Mouse (Mus musculus) ES-E14 (cell line): ENCODE measurements around the gene Col17a1. TPM values are rescaled to one million over a fixed set of nuclear protein-coding genes. Genes with fewer than 3 reads are reported as not detected.

ENCODE experiments used
- DNase-seq: peaks from one replicate; pipeline ENCODE4 v3.0.0-alpha.2; 2013; ENCODE audit warnings: low read depth, low spot score
- H3K27ac ChIP-seq: 2 replicates; pipeline ENCODE4 v1.5.1; 2012; ENCODE audit warnings: low read depth, mild to moderate bottlenecking, low read length, moderate library complexity, mixed read lengths; ENCODE audit not compliant: poor library complexity, insufficient read depth, severe bottlenecking
- H3K36me3 ChIP-seq: 2 replicates; pipeline ENCODE4 v1.6.1; 2012; ENCODE audit warnings: mild to moderate bottlenecking, low read length, moderate library complexity, mixed read lengths; ENCODE audit not compliant: control insufficient read depth, poor library complexity, insufficient read depth, severe bottlenecking
- H3K4me1 ChIP-seq, 2 experiments: fragments of 150-350 bp in 1 of 2; sonication (generic) in 1 of 2; 2 replicates each; pipeline ENCODE4 v1.6.1; 2012; ENCODE audit warnings: low read length in 2 of 2, mild to moderate bottlenecking in 1 of 2, mixed read lengths in 1 of 2; ENCODE audit not compliant: control insufficient read depth in 2 of 2, insufficient read depth in 2 of 2, poor library complexity in 1 of 2
- H3K4me3 ChIP-seq, 2 experiments: fragments of 150-350 bp in 1 of 2; sonication (generic) in 1 of 2; 2 replicates each; pipeline ENCODE4 v1.5.1; 2012; ENCODE audit warnings: low read length in 2 of 2, low read depth in 1 of 2, mild to moderate bottlenecking in 1 of 2, mixed read lengths in 1 of 2; ENCODE audit not compliant: insufficient read depth in 1 of 2, poor library complexity in 1 of 2, severe bottlenecking in 1 of 2
- H3K9ac ChIP-seq: 2 replicates; pipeline ENCODE4 v1.6.1; 2012; ENCODE audit warnings: low read depth, mild to moderate bottlenecking, low read length, mixed read lengths; ENCODE audit not compliant: poor library complexity, insufficient read depth, severe bottlenecking
- H3K9me3 ChIP-seq: fragments of 150-350 bp; sonication (generic); 2 replicates; pipeline ENCODE4 v1.6.1; 2012; ENCODE audit warnings: low read depth, mild to moderate bottlenecking, low read length; ENCODE audit not compliant: control insufficient read depth, insufficient read depth
- CHD2 ChIP-seq: IDR thresholded peaks from 2 replicates; pipeline ENCODE4 v1.6.1; 2014; ENCODE audit warnings: mild to moderate bottlenecking, low read depth, low read length, inconsistent platforms
- HCFC1 ChIP-seq: IDR thresholded peaks from 2 replicates; pipeline ENCODE4 v1.6.1; 2012; ENCODE audit warnings: low read length, inconsistent platforms, borderline replicate concordance; ENCODE audit not compliant: insufficient read depth
- MAFK ChIP-seq: IDR thresholded peaks from 2 replicates; pipeline ENCODE4 v1.6.1; 2014; ENCODE audit warnings: mild to moderate bottlenecking, low read depth, low read length, inconsistent platforms; ENCODE audit not compliant: insufficient read depth
- ZC3H11A ChIP-seq: IDR thresholded peaks from 2 replicates; pipeline ENCODE4 v1.6.1; 2012; ENCODE audit warnings: low read depth, mild to moderate bottlenecking, inconsistent platforms, low read length, borderline replicate concordance
- ZNF384 ChIP-seq: IDR thresholded peaks from 2 replicates; pipeline ENCODE4 v1.6.1; 2012; ENCODE audit warnings: low read depth, low read length, inconsistent platforms
- in situ Hi-C, 2 experiments: fragments of 600-800 bp; cut with MboI; formaldehyde crosslinking; loops; one replicate each; pipeline ENCODE4 v1.15.1; 2025; ENCODE audit warnings: low sequenced_read_pairs in 2 of 2, inconsistent platforms in 1 of 2; ENCODE audit not compliant: unreplicated experiment in 2 of 2
- total RNA-seq: library from RNA; depleted of rRNA; stranded (reverse); fragments of 300-350 nt; gene quantifications from 2 replicates; pipeline ENCODE4 v1.2.3, GENCODE M21; 2012

The Col17a1 gene
- total RNA-seq, 1 experiment, result 1.5 TPM

DNA sequence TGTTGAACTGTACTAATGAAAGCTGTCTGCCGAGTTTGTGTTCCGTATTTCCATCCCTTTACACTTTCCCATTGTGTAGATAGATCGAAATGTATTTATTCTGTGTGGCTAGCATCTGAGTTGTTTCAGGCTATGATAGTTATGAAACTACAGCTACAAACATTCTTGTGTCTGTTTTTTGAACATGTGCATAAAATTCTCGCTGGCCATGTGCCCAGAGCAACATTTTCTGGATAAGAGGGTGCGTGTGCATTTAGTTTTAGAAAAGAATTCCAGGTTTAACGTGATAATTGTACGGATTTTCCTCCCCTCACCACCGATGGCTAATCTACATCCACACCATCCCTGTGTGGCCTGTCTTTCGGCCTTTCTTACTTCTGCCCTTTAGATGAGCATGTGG lies 21.6 kb upstream of the Col17a1 start:
- Histone ChIP-seq H3K4me1 (no peaks in the 10 kb centered on the region), H3K27ac (no peak overlapping the region), H3K4me3 (no peak overlapping the region), H3K9me3 (no peaks in the 10 kb centered on the region), H3K36me3 (no peaks in the 10 kb centered on the region), H3K9ac (no peak overlapping the region)
- in situ Hi-C loops, result no loop called here
- TF ChIP-seq MAFK (no peak), HCFC1 (no peak), ZNF384 (no peak)
- no peak for DNase-seq

DNA sequence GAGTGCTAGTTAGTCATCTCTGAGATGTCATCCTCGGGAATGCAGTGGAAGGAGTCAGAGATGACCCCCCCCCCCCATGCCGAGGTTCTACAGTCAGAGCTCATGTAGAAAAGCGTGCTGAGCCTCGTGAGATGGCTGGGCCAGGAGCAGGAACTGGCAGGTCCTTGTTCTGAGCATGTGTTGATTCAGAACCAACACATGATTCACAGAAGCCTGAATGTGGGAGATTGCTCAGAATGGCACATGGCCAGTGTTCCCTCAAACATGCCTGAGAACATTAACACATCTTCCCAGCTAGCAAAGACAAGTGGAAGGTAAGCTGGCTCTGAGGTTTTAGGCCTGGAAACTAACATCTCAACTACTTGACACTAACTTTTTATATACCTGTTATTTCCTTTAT lies 18.5 kb upstream of the Col17a1 start:
- Histone ChIP-seq H3K36me3 (no peaks in the 10 kb centered on the region), H3K4me1 (no peaks in the 10 kb centered on the region), H3K9ac (no peak overlapping the region), H3K27ac (no peak overlapping the region), H3K4me3 (no peak overlapping the region), H3K9me3 (no peaks in the 10 kb centered on the region)
- in situ Hi-C loops, result no loop called here
- TF ChIP-seq HCFC1, result no peak
- TF ChIP-seq ZC3H11A, result no peak
- no peak for TF ChIP-seq ZNF384
- TF ChIP-seq MAFK, result no peak
- no peak for TF ChIP-seq CHD2
- DNase-seq, result no peak

DNA sequence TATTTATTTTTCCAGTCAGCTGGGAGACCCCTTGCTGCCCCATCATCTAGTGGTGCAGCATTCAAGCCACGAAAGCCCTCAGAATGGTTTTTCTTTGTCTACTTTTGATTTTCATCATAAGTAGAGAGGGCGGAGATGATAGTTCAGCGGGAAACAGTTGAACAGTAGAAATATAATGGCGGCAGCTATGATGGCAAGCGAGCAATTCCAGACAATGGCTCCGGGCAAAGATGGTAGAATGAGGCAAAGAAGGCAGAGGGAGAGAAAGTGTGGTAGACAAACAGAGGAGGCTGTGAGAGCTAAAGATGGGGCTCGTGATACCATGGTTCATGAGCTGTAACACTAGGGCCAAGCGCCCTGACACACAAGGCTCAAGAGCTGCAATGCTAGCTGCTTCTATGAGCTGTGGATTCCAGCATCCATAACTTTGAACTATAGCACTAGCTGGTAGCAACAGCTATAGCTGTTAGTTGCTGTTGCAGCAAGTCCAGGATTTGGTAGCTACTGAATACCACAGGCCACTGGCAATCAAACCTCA lies 13.9 kb upstream of the Col17a1 start:
- H3K36me3 ChIP-seq, result no peaks in the 10 kb centered on the region
- TF ChIP-seq ZNF384 (no peak), HCFC1 (no peak), MAFK (no peak), CHD2 (no peak), ZC3H11A (no peak)
- no peaks in the 10 kb centered on the region; a peak in 2 of 4 replicates for H3K4me1 ChIP-seq
- no peaks in the 10 kb centered on the region for H3K9me3 ChIP-seq
- in situ Hi-C loops, result no loop called here
- H3K9ac ChIP-seq, result no peak overlapping the region
- H3K4me3 ChIP-seq, result peak overlapping the region in 1 of 2 experiments; percentile 76; a peak in 2 of 4 replicates
- H3K27ac ChIP-seq, result no peak overlapping the region
- DNase-seq, result no peak

DNA sequence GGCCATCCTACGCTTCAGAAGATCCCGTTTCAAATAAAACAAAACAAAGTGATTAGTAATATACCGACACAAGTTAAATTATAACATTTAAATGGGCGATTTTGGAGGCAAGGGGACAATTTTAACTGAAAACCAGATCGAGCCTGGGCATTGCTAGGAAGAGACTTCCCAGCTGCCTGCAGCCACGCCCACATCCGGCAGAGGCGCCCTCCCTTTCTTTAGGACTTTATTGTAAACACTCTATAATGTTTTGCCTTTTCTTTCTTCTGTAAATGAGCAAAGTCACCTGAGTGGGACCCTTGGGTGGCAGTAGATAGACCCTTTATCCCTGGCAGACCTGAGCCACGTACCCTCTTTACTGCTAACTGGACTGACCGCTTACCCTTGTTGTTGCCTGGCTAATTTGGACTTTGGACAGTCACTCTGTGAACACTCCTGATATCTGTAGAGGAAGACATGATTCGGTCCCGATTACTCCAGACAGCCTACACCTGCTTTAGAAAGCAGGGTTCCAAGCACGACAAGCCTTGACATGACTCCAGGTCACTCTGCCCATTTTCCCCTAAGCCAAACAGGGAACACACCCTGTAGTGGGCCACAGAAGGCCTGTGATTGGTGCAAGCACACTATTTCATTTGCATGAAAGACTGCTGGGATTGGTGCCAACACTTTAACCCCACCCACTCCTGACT lies 13.3 kb upstream of the Col17a1 start:
- H3K36me3 ChIP-seq, result no peaks in the 10 kb centered on the region
- no peak overlapping the region for H3K9ac ChIP-seq
- peak overlapping the region; percentile 16; the same call in 1 of the 2 replicates for H3K27ac ChIP-seq
- peak overlapping the region; percentile 2 to 76; a peak in 3 of 4 replicates for H3K4me3 ChIP-seq
- TF ChIP-seq MAFK (no peak), ZNF384 (no peak), CHD2 (no peak), ZC3H11A (no peak), HCFC1 (no peak)
- in situ Hi-C loops, result no loop called here
- DNase-seq, result peak; percentile 51
- H3K9me3 ChIP-seq, result no peaks in the 10 kb centered on the region
- H3K4me1 ChIP-seq, result no peaks in the 10 kb centered on the region; a peak in 2 of 4 replicates

DNA sequence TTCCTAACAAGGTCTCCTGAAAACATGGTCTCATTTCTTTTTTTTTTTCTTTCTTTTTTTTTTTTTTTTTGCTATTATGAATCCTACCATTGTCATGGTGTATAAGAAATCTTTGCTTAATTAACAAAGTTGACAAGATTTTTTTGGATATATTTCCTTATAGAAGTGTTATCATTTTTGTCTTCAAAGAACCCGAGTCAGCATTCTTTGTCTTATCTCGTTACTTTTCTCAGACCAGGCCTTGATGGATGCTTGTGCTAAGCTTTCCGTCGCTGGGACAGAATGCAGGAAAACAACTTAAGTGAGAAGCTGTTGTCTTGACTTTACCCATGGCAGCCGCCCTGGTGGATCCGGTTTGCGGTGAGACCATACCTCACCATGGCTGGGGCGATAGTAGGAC lies 8.6 kb upstream of the Col17a1 start:
- Histone ChIP-seq H3K4me1 (peaks cover 0 to 2% of the 10 kb centered on the region in 2 experiments; a peak in 3 of 4 replicates), H3K9ac (no peak overlapping the region), H3K4me3 (no peak overlapping the region), H3K27ac (no peak overlapping the region), H3K9me3 (no peaks in the 10 kb centered on the region), H3K36me3 (no peaks in the 10 kb centered on the region)
- in situ Hi-C loops, result no loop called here
- no peak for DNase-seq
- TF ChIP-seq ZC3H11A (no peak), MAFK (peak; percentile 74), ZNF384 (no peak), CHD2 (no peak), HCFC1 (no peak)
